Mouse (Mus musculus) stomach, postnatal 0 days (tissue): ENCODE results near the gene Iffo2.

Experiments
- CTCF ChIP-seq: IDR thresholded peaks from 2 replicates; pipeline ENCODE4 v1.5.1; 2016; ENCODE audit warnings: antibody characterized with exemption, low read depth, mild to moderate bottlenecking, moderate library complexity
- EP300 ChIP-seq: optimal IDR thresholded peaks from 2 replicates; pipeline ENCODE3; 2016; ENCODE audit warnings: antibody characterized with exemption

GRCm38 (mm10) chr4:139627361-139627760 is 97.0 kb downstream of the Iffo2 start:
- TF ChIP-seq EP300 (no peak), CTCF (no peak)
